Mouse (Mus musculus): Measurements from ENCODE around the gene Cadps.
"Not testable (repeated sequence)": the region's sequence is repeated elsewhere in the genome, so short reads cannot be mapped to it uniquely, and the experiment has no call there.

The Cadps gene

DNA sequence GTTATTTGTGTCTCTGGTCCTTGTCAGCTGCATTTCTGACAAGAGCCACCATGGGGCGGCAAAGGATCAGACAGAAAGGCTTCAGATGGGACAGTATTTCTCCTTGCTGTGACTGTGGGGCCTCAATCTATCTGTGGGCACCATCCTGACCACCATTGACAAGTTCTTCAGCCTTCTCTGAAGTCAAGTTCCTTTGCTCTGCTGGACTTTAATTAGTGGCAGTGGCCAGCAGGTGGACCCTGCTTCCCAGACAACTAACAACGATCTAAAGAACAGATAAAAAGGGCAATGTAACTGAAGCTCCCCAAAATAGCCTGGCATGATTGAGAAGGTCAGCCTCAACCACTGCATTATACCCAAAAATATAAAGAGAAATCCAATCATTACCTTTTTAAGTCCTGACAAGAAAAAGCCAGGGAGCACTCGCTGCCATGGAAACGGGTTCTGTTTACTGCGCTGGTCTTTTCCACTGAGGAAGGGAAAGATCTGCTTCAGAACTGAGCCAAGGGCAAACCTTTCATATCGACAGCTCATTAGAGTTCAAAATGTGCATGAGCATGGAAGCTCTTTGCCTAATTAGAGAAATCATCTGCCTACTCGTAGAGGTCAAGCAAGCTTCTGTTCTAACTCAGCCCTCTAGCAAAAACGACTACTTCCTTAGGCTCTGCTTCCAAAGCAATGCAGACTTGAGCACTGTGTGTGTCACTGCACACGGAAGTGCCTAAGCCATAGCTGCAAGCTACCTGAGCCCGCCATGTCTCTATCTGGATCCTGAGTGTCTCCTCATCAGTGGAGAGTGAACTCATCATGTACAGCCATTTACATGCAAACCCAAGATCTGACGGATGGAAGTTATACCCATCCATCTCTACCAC lies 198.4 kb downstream of the Cadps start:
- POLR2A ChIA-PET: interaction anchor here in 1 of 4 experiments (0.6 kb wide), 1 partner anchor 140 kb away, joined by 3 read pairs; no protein-coding TSS in a partner anchor
- CTCF ChIA-PET: interaction anchor here in 1 of 4 experiments (0.7 to 1.1 kb wide), 2 partner anchors 574 to 613 kb away, joined by 4 to 5 read pairs; no protein-coding TSS in a partner anchor

DNA sequence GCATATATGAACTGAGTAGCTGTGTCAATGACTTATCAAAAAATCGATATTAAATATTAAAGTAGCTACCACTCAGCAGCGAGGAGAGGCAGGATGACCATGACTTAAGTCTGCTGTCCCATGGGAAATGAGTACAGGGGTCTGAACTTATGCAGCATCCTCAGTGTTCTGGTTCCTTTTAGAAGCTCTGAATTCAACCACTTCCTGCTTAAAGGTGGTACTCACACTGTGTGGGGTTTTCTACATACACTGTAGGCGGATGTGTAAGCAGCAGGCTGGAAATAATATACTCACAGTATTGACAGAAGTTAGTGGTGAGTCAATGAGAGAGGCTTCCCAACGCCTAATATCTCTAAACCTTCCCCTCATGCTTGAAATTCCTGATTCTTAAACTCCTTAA lies 215.9 kb downstream of the Cadps start:
- POLR2A ChIA-PET: no interaction called here
- CTCF ChIA-PET: no interaction called here

DNA sequence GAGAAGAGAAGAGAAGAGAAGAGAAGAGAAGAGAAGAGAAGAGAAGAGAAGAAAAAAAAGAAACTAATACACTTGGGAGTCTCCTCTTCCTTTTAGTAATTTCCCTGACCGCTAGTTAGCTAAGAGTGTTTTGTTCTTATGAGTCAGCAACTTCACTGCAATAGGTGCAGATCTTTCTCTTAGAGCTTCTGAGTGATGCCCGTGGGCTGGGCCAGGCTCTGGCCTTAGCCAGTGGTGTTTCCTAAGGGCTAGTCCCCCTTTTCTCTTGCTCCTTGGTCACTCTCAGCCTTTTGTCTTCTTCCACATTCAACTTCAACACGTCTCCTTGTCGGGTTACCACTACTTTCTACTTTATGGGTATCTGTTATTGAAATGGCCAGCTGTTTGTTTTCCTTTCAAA lies 216.7 kb downstream of the Cadps start:
- ChIA-PET POLR2A (no interaction called here), CTCF (no interaction called here)

DNA sequence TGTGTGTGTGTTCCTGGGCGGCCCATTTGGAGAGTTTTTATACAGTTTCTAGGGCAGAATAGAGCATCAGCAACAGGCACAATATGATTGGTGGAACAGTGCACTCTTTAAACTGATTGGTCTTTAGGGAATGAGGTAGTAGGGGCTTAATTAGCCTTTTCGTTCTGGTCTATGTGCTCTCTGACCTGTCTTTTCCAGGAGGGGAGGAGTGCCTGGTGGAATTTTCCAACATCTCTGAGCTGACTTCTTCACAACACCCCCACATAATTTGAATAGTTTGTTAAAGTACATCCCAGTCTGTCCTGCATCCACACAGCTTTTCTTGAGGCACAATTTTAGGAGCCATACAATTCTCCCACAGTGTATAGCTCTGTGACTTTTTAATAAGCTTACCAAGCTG lies 220.8 kb downstream of the Cadps start:
- POLR2A ChIA-PET: no interaction called here
- CTCF ChIA-PET: no interaction called here

DNA sequence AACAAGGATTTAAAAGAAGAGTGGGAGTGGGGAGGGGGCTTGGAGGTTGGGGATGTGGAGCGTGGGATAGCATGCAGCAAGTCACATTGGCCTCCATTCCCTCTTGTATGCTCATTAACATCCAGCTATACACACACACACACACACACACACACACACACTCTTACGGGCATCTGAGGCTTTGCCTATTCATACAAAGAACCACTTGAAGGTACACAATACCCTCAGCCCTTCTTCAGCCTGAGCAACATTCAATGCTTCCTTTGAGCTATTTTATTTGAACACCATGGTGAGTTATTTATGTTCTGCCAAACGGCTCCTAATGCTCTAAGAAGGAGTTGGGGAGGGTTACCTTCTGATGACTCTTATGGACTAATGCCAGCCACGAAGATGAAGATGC lies 227.6 kb downstream of the Cadps start:
- ChIA-PET CTCF (no interaction called here), POLR2A (no interaction called here)

DNA sequence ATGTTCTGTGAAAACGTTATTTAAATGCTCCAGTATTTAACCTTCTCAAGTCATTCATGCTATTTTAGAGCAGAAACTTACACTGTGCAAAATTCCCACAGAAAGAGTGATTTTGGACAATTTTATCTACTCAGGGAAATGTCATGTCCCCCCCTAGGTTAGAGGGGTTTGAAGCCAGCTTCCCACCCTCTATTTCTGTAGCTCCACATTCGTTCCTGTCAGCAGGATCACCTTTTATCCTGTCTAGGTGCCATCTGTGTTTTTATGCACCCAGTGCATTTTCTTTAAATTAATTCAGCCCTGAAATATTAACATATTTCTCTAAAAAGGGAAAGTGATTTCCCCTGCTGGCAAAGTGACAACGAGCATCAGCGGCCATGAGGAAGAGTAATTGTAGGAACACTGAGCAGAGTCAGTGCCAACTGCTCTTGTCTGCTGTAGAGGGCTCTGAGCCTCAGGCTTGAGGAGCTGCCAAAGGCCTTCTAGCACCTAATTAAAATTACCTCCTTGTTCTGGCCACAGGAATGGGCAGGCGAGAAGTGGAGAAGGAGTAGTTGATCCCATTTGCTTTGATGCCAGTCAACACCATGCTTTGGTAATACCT lies 230.3 kb downstream of the Cadps start:
- ChIA-PET POLR2A (no interaction called here), CTCF (interaction anchor here in 1 of 4 experiments (1.4 kb wide), 1 partner anchor 17 kb away, joined by 3 read pairs; no protein-coding TSS in a partner anchor)

DNA sequence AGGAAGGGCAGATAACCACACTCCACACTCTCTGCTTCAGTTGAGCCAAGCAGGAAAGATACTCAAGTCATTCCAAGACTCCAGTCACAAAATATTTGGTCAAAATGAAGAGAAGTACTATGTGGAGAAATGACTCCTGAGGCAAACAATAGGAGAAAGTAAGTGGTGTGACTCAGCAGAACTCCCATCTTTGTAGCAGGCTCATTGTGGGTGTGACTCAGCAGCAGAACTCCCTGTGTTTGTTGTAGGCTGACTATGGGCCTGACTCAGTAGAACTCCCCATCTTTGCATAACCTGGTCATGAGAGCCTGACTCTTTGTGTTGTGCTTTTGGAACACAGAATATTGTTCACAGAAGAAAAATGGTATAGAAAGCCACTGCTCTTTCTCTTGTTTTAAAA lies 231.1 kb downstream of the Cadps start:
- ChIA-PET CTCF (interaction anchor here in 1 of 4 experiments (1.4 kb wide), 1 partner anchor 17 kb away, joined by 3 read pairs; no protein-coding TSS in a partner anchor), POLR2A (interaction anchor here in 1 of 4 experiments (0.6 kb wide), 1 partner anchor 232 kb away, joined by 3 read pairs; no protein-coding TSS in a partner anchor)

DNA sequence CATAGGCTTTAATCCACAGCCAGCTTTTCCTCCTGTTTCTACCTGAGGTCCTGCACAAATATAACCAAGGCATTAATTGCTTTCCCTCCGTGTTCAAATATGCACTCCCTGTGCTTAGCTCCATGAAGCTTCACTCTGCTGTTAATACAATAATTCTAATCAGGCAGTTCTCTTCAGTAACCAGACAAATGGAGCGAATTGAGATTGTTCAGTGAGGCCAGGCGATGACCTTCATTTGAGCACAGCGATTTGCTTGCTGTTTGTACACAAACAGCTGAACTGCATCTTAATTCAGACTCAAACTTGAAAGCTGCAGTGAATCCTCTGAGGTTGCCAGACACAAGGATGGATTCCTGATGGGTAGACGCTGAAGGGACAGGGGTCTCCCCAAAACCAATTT lies 239.3 kb downstream of the Cadps start:
- CTCF ChIA-PET: no interaction called here
- POLR2A ChIA-PET: no interaction called here

DNA sequence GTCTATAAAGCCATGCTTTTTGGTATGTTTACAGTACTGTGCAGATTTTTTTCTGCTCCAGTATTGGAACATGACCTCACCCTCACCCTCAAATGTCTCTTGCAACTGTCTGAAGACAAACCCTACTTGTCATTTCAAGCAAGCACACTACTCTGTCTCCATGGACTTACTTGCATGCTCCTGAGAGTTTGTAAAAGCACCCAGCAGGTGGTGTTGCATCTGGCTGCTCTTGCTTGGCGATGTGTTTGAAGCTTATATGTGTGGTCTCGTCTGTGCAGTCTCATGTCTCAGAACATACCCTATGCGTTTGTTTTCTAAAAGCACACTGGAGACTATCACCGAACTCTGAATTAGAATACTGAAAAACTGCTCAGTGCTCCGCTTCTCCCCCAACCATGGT lies 241.2 kb downstream of the Cadps start:
- CTCF ChIA-PET: no interaction called here
- POLR2A ChIA-PET: no interaction called here

DNA sequence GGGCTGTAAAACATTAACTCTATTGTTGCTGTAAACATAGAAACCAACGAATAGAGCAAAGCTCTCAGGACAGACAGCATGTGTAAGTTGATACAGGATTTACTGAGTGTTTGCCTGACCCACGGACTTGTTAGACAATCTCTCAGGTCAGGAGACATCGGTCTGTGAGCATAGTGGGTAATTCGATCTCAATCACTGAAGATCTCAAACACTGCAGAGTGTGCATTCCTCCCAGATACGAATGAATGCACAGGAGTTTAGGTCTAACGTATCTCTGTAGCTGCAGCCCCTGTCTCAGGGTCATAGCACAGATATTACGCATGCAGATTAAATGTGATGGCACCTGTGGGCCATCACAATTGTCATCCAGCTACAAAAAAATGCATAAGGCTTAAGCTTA lies 242.1 kb downstream of the Cadps start:
- CTCF ChIA-PET: interaction anchor here in 1 of 4 experiments (0.5 kb wide), 1 partner anchor 243 kb away, joined by 3 read pairs; no protein-coding TSS in a partner anchor
- POLR2A ChIA-PET: interaction anchor here in 1 of 4 experiments (1.4 kb wide), 1 partner anchor 10 kb away, joined by 3 read pairs; no protein-coding TSS in a partner anchor

DNA sequence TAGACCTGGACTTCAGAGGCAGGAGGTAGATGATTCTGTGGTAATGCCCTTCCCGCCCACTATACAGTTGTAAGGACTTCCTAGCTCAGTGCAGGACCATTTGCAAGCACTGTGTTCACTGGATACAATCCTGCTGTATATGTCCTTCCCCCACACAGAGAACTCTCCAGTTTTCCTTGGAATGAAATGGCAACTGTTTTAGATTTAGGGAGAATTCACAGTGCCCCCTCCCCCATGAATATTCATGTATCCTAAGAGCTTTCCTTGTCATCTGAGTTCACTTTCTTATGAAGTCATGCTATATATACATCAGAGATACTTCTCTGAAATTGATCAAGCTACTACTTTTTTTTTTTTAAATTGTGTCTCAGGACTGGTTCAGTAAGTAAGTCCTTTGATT lies 244.7 kb downstream of the Cadps start:
- POLR2A ChIA-PET: no interaction called here
- CTCF ChIA-PET: no interaction called here

DNA sequence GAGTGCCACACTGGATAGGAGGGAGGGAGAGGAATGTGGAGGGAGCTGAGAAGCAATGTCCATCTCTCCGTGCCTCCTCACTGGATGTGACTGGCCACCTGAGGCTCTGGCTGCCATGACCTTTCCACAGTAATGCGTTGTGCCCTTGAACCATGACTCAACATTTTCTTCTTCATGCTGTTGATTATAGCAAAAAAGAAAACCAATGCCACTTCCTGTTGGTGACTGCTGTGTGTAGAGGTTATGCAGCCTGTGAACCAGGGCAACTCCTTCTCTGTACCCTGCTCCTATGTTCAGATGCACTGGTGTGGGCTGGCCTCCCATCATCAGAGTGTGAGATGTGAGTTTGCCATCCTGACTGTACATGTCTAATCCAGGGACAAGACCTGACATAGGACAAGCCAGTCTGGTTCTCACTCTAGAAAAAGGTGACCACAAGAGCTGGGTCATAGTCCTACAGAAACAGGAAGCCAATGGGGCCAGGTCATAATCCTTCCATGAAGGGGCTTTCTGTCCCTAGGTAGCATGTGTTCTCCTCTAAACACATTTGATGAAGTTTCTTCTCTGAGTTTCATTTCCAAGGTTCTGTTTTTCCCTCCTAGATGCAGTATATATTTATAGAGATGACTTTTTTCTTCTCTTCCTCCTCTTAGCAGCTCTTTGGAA lies 245.3 kb downstream of the Cadps start:
- ChIA-PET CTCF (no interaction called here), POLR2A (no interaction called here)

DNA sequence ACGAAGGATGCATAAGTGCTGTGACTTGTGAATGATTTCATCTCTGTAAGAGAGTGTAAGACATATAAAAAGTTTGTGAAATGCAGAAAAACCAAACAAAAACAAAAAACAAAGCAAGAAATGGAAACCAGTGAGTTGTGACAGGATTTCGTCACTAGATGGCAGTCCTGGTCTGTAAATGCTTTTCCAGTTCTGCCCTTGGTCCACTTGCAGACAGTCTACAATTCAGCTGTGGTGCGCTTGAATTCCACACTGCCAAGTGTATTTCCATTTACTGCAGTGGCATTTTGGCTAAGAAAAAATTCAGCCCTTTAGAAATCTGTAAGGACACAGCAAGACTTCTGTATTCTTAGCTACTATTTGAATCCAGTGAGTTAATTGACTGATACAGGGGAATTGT lies 247.8 kb downstream of the Cadps start:
- ChIA-PET CTCF (interaction anchor here in 3 of 4 experiments (0.6 to 1.6 kb wide), 6 partner anchors 17 to 696 kb away, joined by 3 to 5 read pairs (median 3); no protein-coding TSS in a partner anchor), POLR2A (interaction anchor here in 1 of 4 experiments (0.9 kb wide), 1 partner anchor 665 kb away, joined by 3 read pairs; no protein-coding TSS in a partner anchor)

DNA sequence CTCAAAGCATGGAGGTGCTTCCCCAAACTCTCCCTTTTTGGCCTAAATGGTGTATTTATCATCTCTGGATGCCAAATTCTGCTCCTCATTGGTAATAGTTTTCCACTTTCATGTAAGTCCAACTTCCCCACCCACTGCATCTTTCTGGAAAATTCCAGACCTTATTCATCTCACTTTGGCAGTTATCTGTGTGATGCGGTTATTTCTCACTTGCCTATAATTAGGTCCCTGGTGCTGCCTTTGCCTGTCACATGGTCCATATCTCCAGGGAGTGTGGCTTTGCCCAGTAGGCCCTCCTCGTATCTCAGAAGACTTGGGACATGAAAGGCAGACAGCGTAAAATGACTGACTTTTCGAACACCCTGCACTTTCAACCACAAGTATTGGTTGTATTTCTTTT lies 248.5 kb downstream of the Cadps start:
- ChIA-PET CTCF (interaction anchor here in 2 of 4 experiments (1.0 to 1.6 kb wide), 2 partner anchors 624 kb away, joined by 3 to 4 read pairs; no protein-coding TSS in a partner anchor), POLR2A (interaction anchor here in 1 of 4 experiments (0.9 to 1.4 kb wide), 2 partner anchors 10 to 666 kb away, joined by 3 to 5 read pairs; no protein-coding TSS in a partner anchor)

DNA sequence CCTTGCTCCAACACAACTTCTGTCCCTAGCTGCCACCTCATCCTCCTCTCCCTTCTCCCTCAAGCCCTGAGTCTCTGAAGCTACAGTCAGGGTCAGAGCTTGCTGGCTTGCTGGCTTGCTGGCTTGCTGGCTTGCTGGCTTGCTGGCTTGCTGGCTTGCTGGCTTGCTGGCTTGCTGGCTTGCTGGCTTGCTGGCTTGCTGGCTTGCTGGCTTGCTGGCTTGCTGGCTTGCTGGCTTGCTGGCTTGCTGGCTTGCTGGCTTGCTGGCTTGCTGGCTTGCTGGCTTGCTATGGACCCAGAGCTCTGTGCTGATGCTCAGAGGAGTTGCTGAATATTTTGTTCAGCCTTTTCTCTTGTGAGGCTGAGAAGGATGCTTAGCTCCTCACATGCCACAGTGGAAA lies 261.1 kb downstream of the Cadps start:
- POLR2A ChIA-PET, CTCF ChIA-PET: not testable (repeated sequence)

DNA sequence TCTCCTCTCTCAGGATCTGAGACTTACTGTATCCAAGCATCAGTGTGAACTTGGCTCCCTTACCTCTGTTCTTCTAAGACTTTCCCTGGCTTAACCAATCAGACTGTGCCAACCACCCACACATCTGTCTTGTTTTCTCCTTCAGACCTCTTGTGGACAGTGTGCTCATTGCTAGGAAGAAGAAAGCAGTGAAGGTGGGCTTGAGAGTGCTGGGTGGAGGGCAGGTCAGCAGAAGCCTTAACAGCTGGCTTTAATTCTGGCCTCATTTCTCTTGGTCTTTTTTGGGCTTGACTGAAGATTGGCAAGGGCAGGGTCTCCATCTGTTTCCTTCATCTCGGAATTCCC lies 262.7 kb downstream of the Cadps start:
- POLR2A ChIA-PET: no interaction called here
- CTCF ChIA-PET: no interaction called here

DNA sequence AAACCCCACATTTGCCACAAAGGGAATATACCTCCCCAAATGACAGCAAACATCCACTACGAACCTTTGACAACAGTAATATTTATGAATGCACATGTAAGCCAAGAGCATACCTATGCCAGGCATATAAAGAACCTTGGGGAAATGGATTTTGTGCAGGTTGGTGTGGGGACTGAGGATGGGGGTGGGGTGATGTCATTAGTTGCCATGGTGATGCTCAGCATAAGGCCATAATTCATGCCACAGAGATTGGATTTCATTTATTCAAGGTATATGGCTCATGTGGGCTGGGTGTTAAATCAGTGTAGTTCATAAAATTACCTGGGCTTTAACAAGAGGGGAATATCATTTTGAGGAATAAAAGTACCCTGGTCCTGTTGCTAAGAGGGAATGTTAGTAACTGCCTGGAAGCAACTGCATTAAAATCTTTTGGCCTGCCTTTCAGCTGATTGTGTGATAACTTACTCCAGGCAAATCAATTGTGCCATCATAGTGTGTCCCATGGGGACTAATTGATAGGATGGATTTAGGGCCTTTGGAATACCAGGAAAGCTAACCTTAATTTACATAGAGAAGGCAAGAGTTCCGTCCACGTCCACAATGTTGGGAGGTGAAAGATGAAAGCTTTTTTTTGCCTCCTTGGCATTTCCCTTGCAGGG lies 263.2 kb downstream of the Cadps start:
- ChIA-PET POLR2A (no interaction called here), CTCF (no interaction called here)

DNA sequence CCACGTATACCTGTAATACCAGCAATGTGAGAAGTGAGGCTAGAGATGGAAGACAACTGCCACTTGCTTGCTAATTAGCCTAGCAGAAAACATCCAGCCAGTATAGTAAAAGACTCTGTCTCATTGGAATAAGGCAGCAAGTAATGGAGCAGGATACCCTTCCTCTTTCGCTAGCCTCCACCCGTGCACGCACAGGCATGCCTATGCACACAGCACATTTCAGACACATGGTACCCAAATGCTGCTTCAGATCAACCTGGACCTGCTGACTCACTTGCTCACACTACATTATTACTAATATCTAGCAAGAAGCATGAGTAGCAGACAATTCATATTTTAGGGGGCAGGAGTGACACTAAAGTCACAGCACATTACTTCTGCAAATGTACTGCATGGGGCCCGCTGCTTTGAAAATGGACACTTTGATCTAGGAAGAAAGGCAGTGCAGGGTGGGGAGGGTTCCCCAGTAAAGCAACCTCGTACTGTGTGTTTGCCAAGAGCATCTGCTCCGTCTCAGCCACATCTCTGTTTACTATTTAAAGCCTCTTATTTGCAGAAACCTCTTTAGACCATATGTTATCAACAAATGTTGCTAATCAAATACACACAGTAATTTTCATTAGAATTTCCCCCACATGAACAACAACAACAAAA lies 263.8 kb downstream of the Cadps start:
- POLR2A ChIA-PET: no interaction called here
- CTCF ChIA-PET: interaction anchor here in 1 of 4 experiments (0.5 kb wide), 1 partner anchor 716 kb away, joined by 3 read pairs; no protein-coding TSS in a partner anchor

DNA sequence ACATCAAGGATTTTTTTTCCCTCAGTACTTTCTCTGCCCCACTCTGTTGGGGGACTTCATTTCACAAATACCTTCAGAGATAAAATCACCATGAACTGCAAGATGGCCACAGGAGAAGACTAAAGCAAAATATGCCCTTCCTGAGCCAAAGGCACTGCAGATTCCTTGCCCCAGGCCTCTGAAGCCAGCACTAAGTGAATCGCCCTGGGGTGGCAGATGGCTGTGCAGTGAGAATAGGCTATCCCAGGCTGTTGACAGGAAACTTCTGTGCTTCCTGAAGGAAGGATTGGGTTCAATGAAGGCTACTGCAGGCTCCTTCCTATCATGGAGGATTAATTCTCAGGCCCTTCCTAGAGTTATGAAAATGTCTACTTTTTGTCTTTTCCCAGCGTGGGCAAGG lies 268.4 kb downstream of the Cadps start:
- ChIA-PET POLR2A (no interaction called here), CTCF (interaction anchor here in 1 of 4 experiments (1.0 kb wide), 1 partner anchor 20 kb away, joined by 4 read pairs; no protein-coding TSS in a partner anchor)
